In the genomic region with DNA sequence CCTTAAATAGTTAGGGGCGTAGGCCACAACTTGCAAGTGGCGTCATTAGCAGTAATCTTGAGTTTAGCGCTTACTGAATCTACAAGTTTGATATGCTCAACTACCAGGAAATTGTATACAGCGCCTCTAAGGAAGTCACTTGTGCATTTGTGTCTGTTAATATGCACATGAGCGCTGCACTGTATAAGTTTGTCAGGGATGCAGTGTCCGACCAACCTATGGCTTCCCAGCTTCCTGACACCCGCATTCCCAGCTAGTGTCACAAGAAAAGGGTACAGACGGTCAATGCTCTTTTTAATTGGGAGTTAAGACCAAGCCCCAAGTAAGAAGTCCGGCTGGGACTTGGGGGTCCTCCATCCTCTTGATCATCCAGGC, we compare ENCODE assay signal across 9 mouse cellular contexts. TPM values are rescaled to one million over a fixed set of nuclear protein-coding genes. Genes with fewer than 3 reads are reported as not detected.
DNase-seq lines count a peak whose midpoint lies in the region; ATAC-seq and TF ChIP-seq lines count a peak whose summit lies in the region.
"Had no signal": no experiment of that assay in that cellular context is flagged by ENCODE, and none has a peak within 500 bp of the region (broad histone marks: within the 10 kb centered on the region; RNA-seq: fewer than 3 reads in every experiment).

No protein-coding gene starts in this region.

- peak overlapping the region; percentile 91 for H3K4me2 ChIP-seq in intestine, embryonic 16.5 days (ENCODE audit: low read depth, low read length)
- H3K4me2 ChIP-seq in neural tube, embryonic 13.5 days: peak overlapping the region; percentile 84

- H3K9ac ChIP-seq in intestine, embryonic 16.5 days (ENCODE audit: low read depth, low read length): peak overlapping the region; percentile 74
- peak overlapping the region; percentile 64 for H3K9ac ChIP-seq in neural tube, embryonic 13.5 days

- H3K9me3 ChIP-seq in forebrain, embryonic 10.5 days: no peaks in the 10 kb centered on the region
- H3K9me3 ChIP-seq in intestine, embryonic 16.5 days (ENCODE audit: control insufficient read depth, low read length): no peaks in the 10 kb centered on the region
- no peaks in the 10 kb centered on the region for H3K9me3 ChIP-seq in neural tube, embryonic 13.5 days

- H3K27me3 ChIP-seq in forebrain, embryonic 10.5 days (ENCODE audit: poor library complexity, severe bottlenecking): peaks cover 84% of the 10 kb centered on the region
- 0 out of 2 replicates have a peak, but pooled peaks cover 6% of the 10 kb centered on the region for H3K27me3 ChIP-seq in intestine, embryonic 16.5 days (replicated peaks; ENCODE audit: control insufficient read depth, insufficient read depth, low read length)
- peaks cover 72% of the 10 kb centered on the region for H3K27me3 ChIP-seq in neural tube, embryonic 13.5 days

- no peaks in the 10 kb centered on the region for H3K36me3 ChIP-seq in forebrain, embryonic 10.5 days (replicated peaks)
- H3K36me3 ChIP-seq in intestine, embryonic 16.5 days (ENCODE audit: control insufficient read depth, insufficient read depth, low read length): no peaks in the 10 kb centered on the region
- no peaks in the 10 kb centered on the region for H3K36me3 ChIP-seq in neural tube, embryonic 13.5 days

- peaks cover 31% of the 10 kb centered on the region for H3K4me1 ChIP-seq in forebrain, embryonic 10.5 days
- peaks cover 10% of the 10 kb centered on the region for H3K4me1 ChIP-seq in intestine, embryonic 16.5 days (ENCODE audit: control insufficient read depth, insufficient read depth, low read length)
- H3K4me1 ChIP-seq in neural tube, embryonic 13.5 days (replicated peaks): peaks cover 31% of the 10 kb centered on the region

- intact Hi-C loops in left cerebral cortex, adult 2 months (cut with DNase I): loop anchor here (5.0 kb wide), 3 partner anchors 172 to 988 kb away; no protein-coding TSS in a partner anchor
- intact Hi-C loops in left cerebral cortex, postnatal 36 days (cut with DNase I): loop anchor here (5.0 kb wide), 1 partner anchor 442 kb away; no protein-coding TSS in a partner anchor

- whole genome bisulfite sequencing in forebrain, embryonic 10.5 days: 26% methylated on average over 9 of the region's 9 CpGs
- 31% methylated on average over 9 of the region's 9 CpGs for WGBS in intestine, embryonic 16.5 days
- WGBS in neural tube, embryonic 13.5 days: 35% methylated on average over 9 of the region's 9 CpGs

- H3K4me3 ChIP-seq in left cerebral cortex, adult 2 months: peak overlapping the region; percentile 38
- peak overlapping the region; percentile 63 for H3K4me3 ChIP-seq in forebrain, embryonic 10.5 days
- H3K4me3 ChIP-seq in intestine, embryonic 16.5 days (ENCODE audit: low read length): peak overlapping the region; percentile 79
- H3K4me3 ChIP-seq in neural tube, embryonic 13.5 days: peak overlapping the region; percentile 67

- DNase-seq in left cerebral cortex, adult 2 months (ENCODE audit: extremely low spot score in 1 of 2, low spot score in 2 of 2): no peak
- no peak for DNase-seq in left cerebral cortex, postnatal 36 days (ENCODE audit: low spot score in 2 of 2)
- no peak for DNase-seq in forebrain, embryonic 10.5 days (ENCODE audit: extremely low spot score, low spot score)
- DNase-seq in cerebellum, postnatal 10 days: no peak
- no peak for DNase-seq in gastrocnemius, postnatal 4 days (ENCODE audit: low spot score in 2 of 2)
- no peak for DNase-seq in left cerebral cortex, adult 8-10 months (ENCODE audit: low spot score in 2 of 2)
- DNase-seq: spleen, adult 18-20 months had no signal

- no peak for TF ChIP-seq CTCF in left cerebral cortex, adult 2 months (IDR thresholded peaks at IDR 0.05)

- H3K27ac ChIP-seq in left cerebral cortex, adult 2 months: no peak overlapping the region
- H3K27ac ChIP-seq in forebrain, embryonic 10.5 days: 0 out of 2 replicates have a peak overlapping the region, but pooled peaks have one; percentile 62
- peak overlapping the region; percentile 63; the same call in 1 of the 2 replicates for H3K27ac ChIP-seq in intestine, embryonic 16.5 days (ENCODE audit: low read length)
- no peak overlapping the region for H3K27ac ChIP-seq in neural tube, embryonic 13.5 days (replicated peaks)

- no peak for ATAC-seq in intestine, embryonic 16.5 days
- ATAC-seq in neural tube, embryonic 13.5 days (ENCODE audit: low read depth): no peak

RNA-seq across cellular contexts. Expression of a gene that starts 1.9 kb away (rescaled TPM):
- total RNA-seq in left cerebral cortex, adult 2 months (2021): 1 to 10 TPM; 2.9 TPM
- total RNA-seq in left cerebral cortex, postnatal 36 days (2021): 1 to 10 TPM; 3.6 TPM
- polyA plus RNA-seq in forebrain, embryonic 10.5 days (2016; fragmentation: Nextera tagmentation; extraction: Ambion mirVana): 0.84 and 1.2 TPM in 2 replicates
- 12.1 and 14.3 TPM in 2 replicates for polyA plus RNA-seq in intestine, embryonic 16.5 days (2015; fragmentation: Nextera tagmentation; extraction: Ambion mirVana)
- 2.6 and 3.2 TPM in 2 replicates for polyA plus RNA-seq in neural tube, embryonic 13.5 days (2015; fragmentation: Nextera tagmentation; extraction: Ambion mirVana)
- 1 to 10 TPM; 2.4 to 2.7 TPM for total RNA-seq in gastrocnemius, postnatal 4 days (2021)
- total RNA-seq in left cerebral cortex, adult 8-10 months (2022): 1 to 10 TPM; 2.1 to 2.8 (median 2.5) TPM

Comparison
In these comparisons a context has a peak if more than half of its experiments do, and no peak if none do; other contexts are left out.
1. H3K27ac ChIP-seq: peak in forebrain, embryonic 10.5 days (single experiment) and intestine, embryonic 16.5 days (single experiment); none in left cerebral cortex, adult 2 months (single experiment) and neural tube, embryonic 13.5 days (single experiment).
2. Peak in every context shown above with its lines, with median percentiles within 50 percentile points of each other: H3K4me3 ChIP-seq.